Mouse (Mus musculus): ENCODE results near the gene Rrnad1.

The Rrnad1 gene

GRCm38 (mm10) chr3:87948378-87949265, 18.1 kb upstream of the Rrnad1 start, which contains the start of gene Crabp2:
TSS of gene Crabp2 (plus strand) at chr3:87948666.
- no peak for DNase-seq (ENCODE audit: low spot score)

- DNase-seq (ENCODE audit: low spot score), result no peak
Observed at GRCm38 (mm10) chr3:87947811-87948199, 17.3 kb upstream of the Rrnad1 start.

- no peak for DNase-seq (ENCODE audit: low spot score)
Observed at GRCm38 (mm10) chr3:87947056-87947810, 16.7 kb upstream of the Rrnad1 start.

GRCm38 (mm10) chr3:87946541-87946860, 16.0 kb upstream of the Rrnad1 start:
- no peak for DNase-seq (ENCODE audit: low spot score)

DNA sequence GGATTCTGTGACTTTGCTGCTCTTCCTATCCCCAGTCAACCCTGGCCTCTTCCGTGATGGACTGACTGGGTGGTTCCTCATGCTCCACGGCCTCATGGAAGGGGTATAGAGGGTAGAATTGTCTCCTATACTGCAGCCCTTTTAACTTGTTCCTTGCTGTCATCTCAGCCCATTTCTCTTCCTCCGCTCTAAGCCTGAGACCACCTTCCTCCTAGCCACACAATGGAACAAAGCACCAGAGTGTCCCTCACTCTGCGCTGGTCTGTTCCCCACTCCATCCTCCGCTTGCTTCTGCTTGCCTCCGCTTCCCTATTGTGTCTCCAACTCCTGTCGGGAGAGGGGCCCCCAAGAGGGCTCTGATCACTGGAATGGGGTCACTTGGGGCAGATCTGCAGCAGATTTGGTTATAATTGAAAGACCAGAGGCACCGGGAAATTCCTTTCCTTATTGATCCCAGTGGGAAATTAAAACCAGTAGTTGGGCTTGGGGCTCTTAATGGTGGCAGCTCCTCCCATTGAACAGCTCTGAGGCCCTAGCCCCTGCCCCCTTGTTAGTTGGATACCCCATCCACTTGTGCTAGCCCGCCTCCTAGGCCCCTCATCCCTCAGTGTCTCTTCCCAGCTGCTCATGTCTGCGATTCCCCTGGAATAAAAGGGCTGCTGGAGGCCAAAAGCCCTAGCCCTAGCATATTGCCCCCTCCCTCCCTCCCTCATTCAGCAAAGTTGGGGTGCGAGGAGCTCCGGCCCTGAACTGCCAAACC, 15.4 kb upstream of the Rrnad1 start:
- DNase-seq (ENCODE audit: low spot score), result no peak

DNA sequence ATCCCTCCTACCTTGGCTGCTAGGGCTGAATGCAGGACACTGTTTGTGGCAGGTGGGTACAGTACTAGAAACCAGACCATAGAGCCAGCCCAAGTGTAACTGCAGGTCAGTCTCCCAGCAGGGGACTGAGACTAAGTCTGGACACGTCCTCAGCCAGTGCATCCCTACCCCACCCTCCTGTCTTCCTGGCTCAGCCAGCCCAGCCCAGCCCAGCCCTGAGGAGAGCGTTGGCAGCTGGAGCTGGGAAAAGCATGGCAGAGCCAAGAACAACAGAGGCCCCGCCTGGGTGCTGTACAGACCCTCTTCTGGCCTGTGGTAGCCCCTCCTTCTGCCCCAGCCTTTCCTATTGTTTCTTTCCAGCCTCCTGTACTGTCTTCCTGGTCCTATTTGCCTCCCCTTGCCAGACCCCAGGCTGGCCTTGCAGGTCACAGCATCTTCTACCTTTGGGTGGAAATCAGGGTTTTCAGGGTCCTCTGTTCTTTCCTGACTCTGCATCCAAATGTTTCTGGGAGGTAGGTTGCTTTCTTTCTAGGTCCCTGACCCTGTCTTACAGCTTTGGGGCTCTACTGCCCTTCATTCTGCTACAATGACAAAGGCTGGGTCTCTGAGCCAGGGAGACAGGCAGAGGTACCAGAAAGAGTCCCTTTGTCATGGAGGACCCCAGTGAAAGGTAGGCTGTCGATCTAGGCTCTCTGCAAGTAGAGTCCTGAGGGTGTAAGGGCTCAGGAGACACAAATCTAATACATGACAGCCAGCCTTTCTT, 14.5 kb upstream of the Rrnad1 start:
- DNase-seq (ENCODE audit: low spot score), result no peak

- DNase-seq (ENCODE audit: low spot score), result no peak
Observed at GRCm38 (mm10) chr3:87943586-87943985, 13.1 kb upstream of the Rrnad1 start.

- DNase-seq (ENCODE audit: low spot score), result no peak
Observed at GRCm38 (mm10) chr3:87942471-87942870, 12.0 kb upstream of the Rrnad1 start.

DNA sequence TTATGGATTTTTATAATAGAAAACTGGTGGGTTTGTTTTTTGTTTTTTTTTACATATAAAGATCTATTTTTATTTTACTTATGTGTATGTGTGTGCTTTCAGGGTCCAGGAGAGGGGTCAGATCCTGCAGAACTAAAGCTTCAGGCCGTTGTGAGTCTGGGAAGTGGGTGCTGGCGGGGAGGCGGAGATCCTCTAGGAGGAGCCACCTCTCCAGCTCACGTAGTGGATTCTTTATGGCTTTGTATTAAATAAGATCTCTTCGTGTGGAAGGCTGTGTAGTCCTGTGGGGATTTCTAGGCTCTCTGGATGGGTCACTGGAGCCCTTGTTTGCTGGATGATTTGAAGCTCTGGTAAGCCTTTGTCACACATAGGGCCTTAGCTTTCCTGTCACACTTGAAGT, 10.1 kb upstream of the Rrnad1 start:
- DNase-seq (ENCODE audit: low spot score), result no peak

GRCm38 (mm10) chr3:87935776-87936175, 5.3 kb upstream of the Rrnad1 start:
- peak; percentile 88 for DNase-seq (ENCODE audit: low spot score)

DNA sequence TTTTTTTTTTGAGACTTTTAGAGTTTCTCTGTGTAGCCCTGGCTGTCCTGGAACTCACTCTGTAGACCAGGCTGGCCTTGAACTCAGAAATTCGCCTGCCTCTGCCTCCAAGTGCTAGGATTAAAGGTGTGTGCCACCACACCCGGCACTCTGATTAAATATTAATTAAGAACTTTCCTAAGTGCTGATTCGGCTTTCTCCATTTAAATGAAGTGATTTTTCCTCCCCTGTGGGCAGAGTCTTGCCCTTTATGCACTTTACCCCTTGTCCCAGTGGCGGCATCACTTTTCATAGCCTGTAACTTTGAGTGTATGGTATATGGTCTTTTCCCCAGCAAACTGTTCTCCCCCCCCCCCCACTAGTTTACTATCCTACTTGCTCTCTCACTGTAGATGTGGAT, 4.7 kb upstream of the Rrnad1 start:
- no peak for DNase-seq (ENCODE audit: low spot score)

- DNase-seq (ENCODE audit: low spot score), result no peak
Observed at GRCm38 (mm10) chr3:87934501-87934900, 4.0 kb upstream of the Rrnad1 start.

DNA sequence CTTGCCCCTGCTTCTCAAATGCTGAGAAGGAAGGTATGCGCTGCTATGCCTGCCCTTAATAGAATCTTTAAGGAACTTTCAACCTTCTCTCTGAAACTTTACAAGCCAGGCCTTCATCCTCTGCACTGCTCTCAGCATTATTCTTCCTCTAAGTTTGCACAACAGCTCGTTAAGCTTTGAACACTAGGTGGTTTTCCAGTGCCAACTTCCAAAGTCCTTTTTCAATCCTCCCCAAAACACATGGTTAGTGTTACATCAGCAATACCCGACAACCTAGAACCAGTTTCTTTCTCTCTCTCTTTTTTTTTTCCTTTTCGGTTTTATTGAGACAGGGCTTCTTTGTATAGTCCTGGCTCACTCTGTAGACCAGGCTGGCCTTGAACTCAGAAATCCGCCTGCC, 3.5 kb upstream of the Rrnad1 start:
- no peak for DNase-seq (ENCODE audit: low spot score)

- DNase-seq (ENCODE audit: low spot score), result no peak
Observed at GRCm38 (mm10) chr3:87929341-87930077, 1.0 kb downstream of the Rrnad1 start.

- no peak for DNase-seq (ENCODE audit: low spot score)
Observed at GRCm38 (mm10) chr3:87927452-87927851, 3.1 kb downstream of the Rrnad1 start.

- no peak for DNase-seq (ENCODE audit: low spot score)
Observed at GRCm38 (mm10) chr3:87924996-87925395, 5.5 kb downstream of the Rrnad1 start.

- DNase-seq (ENCODE audit: low spot score), result no peak
Observed at GRCm38 (mm10) chr3:87920270-87920943, 10.1 kb downstream of the Rrnad1 start.

- DNase-seq (ENCODE audit: low spot score), result peak; percentile 38
Observed at GRCm38 (mm10) chr3:87919336-87920108, 11.0 kb downstream of the Rrnad1 start, which contains the start of gene Mrpl24. TSS of gene Mrpl24 (plus strand) at chr3:87919506.

DNA sequence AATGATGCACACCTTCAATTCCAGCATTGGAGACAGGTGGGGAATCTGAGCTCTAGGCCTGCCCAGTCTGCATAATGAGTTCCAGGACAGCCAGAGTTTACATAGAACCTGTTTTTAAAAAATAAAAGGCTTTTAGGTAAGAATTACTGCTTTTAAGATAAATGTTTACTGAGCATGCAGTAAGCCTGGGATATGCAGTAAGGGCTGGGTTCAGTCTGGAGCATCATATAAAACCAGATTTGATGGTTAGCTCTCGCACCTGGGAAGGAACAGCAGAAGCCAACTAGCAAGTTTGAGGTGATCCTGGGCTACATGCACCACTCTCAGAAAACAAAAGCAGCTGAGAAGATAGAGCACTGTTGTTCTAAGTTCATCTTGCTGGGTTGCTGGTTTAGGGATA, 12.0 kb downstream of the Rrnad1 start:
- no peak for DNase-seq (ENCODE audit: low spot score)

GRCm38 (mm10) chr3:87916990-87917389, 13.5 kb downstream of the Rrnad1 start:
- no peak for DNase-seq (ENCODE audit: low spot score)

Data from urinary bladder, postnatal 25 days (tissue).